Mouse (Mus musculus) testis, adult 10 weeks (tissue): ENCODE results near the gene Tbx1. TPM values are rescaled to one million over a fixed set of nuclear protein-coding genes. Genes with fewer than 3 reads are reported as not detected.

Experiments
- polyA plus RNA-seq: library from polyadenylated mRNA; stranded (reverse); fragments of 350-450 nt; fragmentation: Illumina TruSeq; extraction: RNeasy Lipid Tissue Mini Kit (QIAGEN cat#74804); gene quantifications from one replicate; pipeline ENCODE4 v1.2.3, GENCODE M21; 2014; ENCODE audit warnings: low read depth, low replicate concordance

The Tbx1 gene
- 1.8 TPM for polyA plus RNA-seq

GRCm38 (mm10) chr16:18589804-18590790, at the start of gene Tbx1:
Tbx1 (minus strand) TSS chr16:18590671.

GRCm38 (mm10) chr16:18629390-18630231, 39.1 kb upstream of the Tbx1 start, which contains the start of gene Sept5:
Sept5 (minus strand) TSS chr16:18629954.

GRCm38 (mm10) chr16:18626376-18626878, 36.0 kb upstream of the Tbx1 start, which contains the start of gene Gm49601:
Gm49601 (minus strand) TSS chr16:18626427.

GRCm38 (mm10) chr16:18622019-18622418, 31.5 kb upstream of the Tbx1 start, which contains the start of gene Gp1bb:
Gp1bb (minus strand) TSS chr16:18622403.

Other genes with a start within 250 kb of the Tbx1 start
- 3.0 TPM for gene Tango2, start 242.6 kb downstream of the Tbx1 start, polyA plus RNA-seq
- gene Arvcf, start 242.5 kb downstream of the Tbx1 start, polyA plus RNA-seq = 0.08 TPM
- 0.42 TPM for gene Txnrd2, start 164.3 kb downstream of the Tbx1 start, polyA plus RNA-seq
- 2.1 TPM for gene Comt, start 163.8 kb downstream of the Tbx1 start, polyA plus RNA-seq
- gene Gnb1l, start 92.0 kb downstream of the Tbx1 start, polyA plus RNA-seq = 15.6 TPM
- not detected for gene Rtl10, start 91.8 kb downstream of the Tbx1 start, polyA plus RNA-seq
- 1.3 TPM for gene Gp1bb, start 31.7 kb upstream of the Tbx1 start, polyA plus RNA-seq
- gene Gm49601, start 35.8 kb upstream of the Tbx1 start, polyA plus RNA-seq = 1.8 TPM
- gene Sept5, start 39.3 kb upstream of the Tbx1 start, polyA plus RNA-seq = 3.5 TPM
- 0.14 TPM for gene Cldn5, start 186.2 kb upstream of the Tbx1 start, polyA plus RNA-seq
- 206 TPM for gene Ufd1, start 221.1 kb upstream of the Tbx1 start, polyA plus RNA-seq
- gene Cdc45, start 221.3 kb upstream of the Tbx1 start, polyA plus RNA-seq = 14.3 TPM
- 2.0 TPM for gene 2510002D24Rik, start 245.9 kb upstream of the Tbx1 start, polyA plus RNA-seq
- gene Gm28539, start 245.9 kb upstream of the Tbx1 start, polyA plus RNA-seq = not detected